Mouse (Mus musculus) erythroblast, embryonic 14.5 days (primary cell): Measurements from ENCODE around the gene Itgad.

Experiments
- GATA1 ChIP-seq: IDR thresholded peaks from 2 replicates; pipeline ENCODE4 v1.6.1; 2012; ENCODE audit warnings: low read length, inconsistent platforms, mixed read lengths
- TAL1 ChIP-seq: IDR thresholded peaks from 3 replicates; pipeline ENCODE4 v1.6.1; 2012; ENCODE audit warnings: low read length, inconsistent platforms, mixed read lengths

- no peak for TF ChIP-seq GATA1
- no peak for TF ChIP-seq TAL1
Measured at GRCm38 (mm10) chr7:128178385-128178784, 24.2 kb downstream of the Itgad start.
